Mouse (Mus musculus) liver, embryonic 14.5 days (tissue): ENCODE measurements at regions not wholly inside any gene's neighbourhood (a gene's known extent, or its start where the extent isn't known, plus 50 kb on each side); places are given as distances from the start of the nearest gene placed in this dataset.
A peak's percentile ranks its signal among the peaks of the same experiment; 100 is the strongest.

Source experiments
- ATAC-seq: fragments of 200-750 bp; cut with Nextera tagmentation; 2 replicates; pipeline ENCODE4 v1.8.0; 2017; ENCODE audit warnings: moderate number of reproducible peaks, mild to moderate bottlenecking, moderate library complexity; ENCODE audit not compliant: insufficient read depth
- DNase-seq, 3 experiments: peaks; one replicate each; pipeline ENCODE4 v3.0.0-alpha.2; 2012 to 2013; ENCODE audit warnings: low read depth in 3 of 3, low spot score in 3 of 3
- H3K27ac ChIP-seq: fragments of 300-500 bp; sonication (generic); 2 replicates; pipeline ENCODE4 v1.5.1; 2014; ENCODE audit warnings: moderate library complexity, mild to moderate bottlenecking, control low read depth, inconsistent platforms
- H3K27me3 ChIP-seq: fragments of 300-500 bp; sonication (generic); 2 replicates; pipeline ENCODE4 v1.6.1; 2014; ENCODE audit warnings: mild to moderate bottlenecking, low read length, moderate library complexity; ENCODE audit not compliant: control insufficient read depth, insufficient read depth
- H3K36me3 ChIP-seq: fragments of 300-500 bp; sonication (generic); replicated peaks from 2 replicates; pipeline ENCODE4 v1.6.1; 2014; ENCODE audit warnings: low read depth; ENCODE audit not compliant: control insufficient read depth, insufficient read depth
- H3K4me1 ChIP-seq, 2 experiments: fragments of 200-500 bp in 1 of 2; fragments of 300-500 bp in 1 of 2; sonication (generic) in 1 of 2; replicated peaks; 2 replicates each; pipeline ENCODE4 v1.6.1; 2012 to 2014; ENCODE audit warnings: antibody characterized with exemption in 1 of 2, inconsistent platforms in 1 of 2, low read length in 1 of 2; ENCODE audit not compliant: control insufficient read depth in 2 of 2, insufficient read depth in 2 of 2
- H3K4me2 ChIP-seq: fragments of 300-500 bp; sonication (generic); 2 replicates; pipeline ENCODE4 v1.6.1; 2014; ENCODE audit warnings: low read depth, mild to moderate bottlenecking, control low read depth, moderate library complexity
- H3K4me3 ChIP-seq, 2 experiments: fragments of 200-500 bp in 1 of 2; fragments of 300-500 bp in 1 of 2; sonication (generic) in 1 of 2; 2 replicates each; pipeline ENCODE4 v1.5.1; 2012 to 2014; ENCODE audit warnings: low read depth in 2 of 2, low read length in 2 of 2, mild to moderate bottlenecking in 2 of 2, control low read depth in 1 of 2, inconsistent platforms in 1 of 2, moderate library complexity in 1 of 2; ENCODE audit not compliant: insufficient read depth in 1 of 2
- H3K9ac ChIP-seq: fragments of 300-500 bp; sonication (generic); replicated peaks from 2 replicates; pipeline ENCODE4 v1.6.1; 2014; ENCODE audit warnings: mild to moderate bottlenecking, control low read depth, moderate library complexity
- H3K9me3 ChIP-seq: fragments of 300-500 bp; sonication (generic); 2 replicates; pipeline ENCODE4 v1.6.1; 2016; ENCODE audit warnings: low read length, mixed read lengths; ENCODE audit not compliant: control insufficient read depth
- CTCF ChIP-seq: IDR thresholded peaks from 2 replicates; pipeline ENCODE4 v1.5.1; 2016; ENCODE audit warnings: antibody characterized with exemption, low read depth, control low read depth
- EP300 ChIP-seq: IDR thresholded peaks from 2 replicates; pipeline ENCODE4 v1.6.1; 2016; ENCODE audit warnings: antibody characterized with exemption, low read depth
- WGBS: fragments of 180-500 bp; shearing (Covaris S2); extraction: QIAGEN DNeasy Blood & Tissue Kit; methylation state at CpG from one replicate; pipeline ENCODE4 v1.1.7; 2014; ENCODE audit not compliant: insufficient replicate concordance; 5-methylcytosine and 5-hydroxymethylcytosine counted together

DNA sequence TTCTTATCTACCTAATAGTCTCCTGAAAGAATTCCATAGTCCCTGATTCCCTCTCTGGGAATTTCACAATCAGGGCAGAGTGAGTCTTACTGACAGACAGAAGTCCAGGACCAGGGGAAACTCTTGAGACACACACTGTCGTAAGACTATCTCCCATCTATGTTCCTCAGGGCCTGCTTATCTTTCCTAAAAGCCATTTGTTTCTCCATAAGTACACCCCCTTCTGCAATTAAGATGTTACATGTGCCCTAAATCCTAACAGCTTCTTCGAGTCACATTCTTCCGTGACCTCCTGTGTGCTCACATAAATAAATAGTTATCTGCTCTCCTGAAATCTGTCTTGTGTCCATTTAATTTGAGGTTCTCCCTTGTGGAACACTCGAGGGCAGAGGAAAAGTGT lies 205.8 kb upstream of the Jarid2 start:
- Histone ChIP-seq H3K27ac (no peak overlapping the region), H3K27me3 (no peaks in the 10 kb centered on the region), H3K4me1 (no peaks in the 10 kb centered on the region), H3K9me3 (no peaks in the 10 kb centered on the region), H3K4me2 (no peak overlapping the region), H3K9ac (no peak overlapping the region), H3K4me3 (no peak overlapping the region), H3K36me3 (no peaks in the 10 kb centered on the region)
- WGBS: 45% methylated on average over 4 of the region's 4 CpGs
- DNase-seq: no peak
- TF ChIP-seq CTCF: no peak
- no peak for TF ChIP-seq EP300
- no peak for ATAC-seq

GRCm38 (mm10) chr13:44530867-44531564 lies 198.3 kb upstream of the Jarid2 start:
- ATAC-seq: no peak

DNA sequence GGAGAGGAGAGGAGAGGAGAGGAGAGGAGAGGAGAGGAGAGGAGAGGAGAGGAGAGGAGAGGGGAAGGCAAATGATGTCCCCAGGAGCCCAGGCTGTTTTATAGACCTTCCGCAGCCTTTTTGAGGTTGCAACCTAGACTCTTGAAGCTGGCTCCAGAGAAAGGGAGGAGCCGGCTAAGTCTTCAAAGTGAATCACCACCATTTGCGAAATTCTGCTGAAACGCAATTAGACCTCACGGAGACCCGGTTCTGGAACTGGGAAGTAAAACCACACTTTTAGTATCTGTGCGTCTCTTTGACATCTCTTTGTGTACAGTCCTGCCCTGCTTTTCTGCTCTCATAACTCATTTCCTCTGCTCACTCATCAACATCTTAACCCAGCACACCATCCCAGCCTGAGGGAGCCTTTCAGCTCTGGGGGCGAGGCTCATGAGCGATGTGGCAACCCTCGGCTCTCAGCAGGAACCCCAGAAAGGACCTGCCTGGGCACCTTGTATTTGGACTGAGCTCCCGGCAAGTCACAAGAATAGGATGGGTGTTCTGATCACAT lies 196.6 kb upstream of the Jarid2 start:
- H3K36me3 ChIP-seq: no peaks in the 10 kb centered on the region
- DNase-seq: peak in 1 of 3 experiments; percentile 24
- no peak for TF ChIP-seq EP300
- no peak for TF ChIP-seq CTCF
- H3K9me3 ChIP-seq: no peaks in the 10 kb centered on the region
- H3K9ac ChIP-seq: no peak overlapping the region
- no peaks in the 10 kb centered on the region for H3K4me1 ChIP-seq
- no peak overlapping the region for H3K4me2 ChIP-seq
- no peak overlapping the region for H3K4me3 ChIP-seq
- 53% methylated on average over 11 of the region's 11 CpGs for WGBS
- no peaks in the 10 kb centered on the region for H3K27me3 ChIP-seq
- no peak for ATAC-seq
- no peak overlapping the region for H3K27ac ChIP-seq

More at GRCm38 (mm10) chr13:44530867-44531564, 198.3 kb upstream of the Jarid2 start:
- Histone ChIP-seq H3K36me3 (no peaks in the 10 kb centered on the region), H3K27ac (no peak overlapping the region), H3K4me2 (no peak overlapping the region), H3K9me3 (no peaks in the 10 kb centered on the region), H3K4me3 (no peak overlapping the region), H3K27me3 (no peaks in the 10 kb centered on the region), H3K9ac (no peak overlapping the region), H3K4me1 (no peaks in the 10 kb centered on the region)
- DNase-seq: no peak
- TF ChIP-seq CTCF: no peak
- no peak for TF ChIP-seq EP300
- 64% methylated on average over 9 of the region's 9 CpGs for WGBS

DNA sequence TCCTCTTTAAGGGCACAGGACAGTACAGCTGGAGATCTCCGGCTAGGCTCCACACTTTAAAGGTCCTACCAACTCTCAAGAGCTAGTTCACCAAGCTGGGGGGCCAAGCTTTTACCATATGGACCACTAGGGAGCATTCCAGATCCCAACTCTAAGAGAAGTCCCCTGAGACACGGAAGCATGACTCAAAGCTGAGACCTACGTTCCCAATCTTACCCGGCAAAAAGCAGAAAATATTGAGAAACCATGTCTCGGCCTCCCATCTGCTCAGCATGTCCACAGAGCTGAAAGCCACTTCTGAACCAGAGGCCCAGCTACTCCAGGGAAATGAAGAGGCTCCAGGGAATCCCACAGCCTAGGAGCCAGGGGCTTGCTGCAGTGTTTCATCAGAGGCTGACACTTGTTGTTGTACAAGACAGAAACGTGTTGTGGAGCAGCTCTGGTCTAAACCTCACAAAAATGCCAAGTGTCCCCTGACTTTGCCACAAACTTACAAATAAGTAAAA lies 194.6 kb upstream of the Jarid2 start:
- H3K27ac ChIP-seq: no peak overlapping the region
- H3K36me3 ChIP-seq: no peaks in the 10 kb centered on the region
- 73% methylated on average over 6 of the region's 6 CpGs for WGBS
- ATAC-seq (no peak), DNase-seq (no peak)
- no peaks in the 10 kb centered on the region for H3K27me3 ChIP-seq
- no peak overlapping the region for H3K9ac ChIP-seq
- H3K4me1 ChIP-seq: no peaks in the 10 kb centered on the region
- H3K4me3 ChIP-seq: no peak overlapping the region
- H3K4me2 ChIP-seq: no peak overlapping the region
- no peaks in the 10 kb centered on the region for H3K9me3 ChIP-seq
- no peak for TF ChIP-seq EP300
- no peak for TF ChIP-seq CTCF

- TF ChIP-seq EP300: no peak
- no peak for TF ChIP-seq CTCF
- H3K4me1 ChIP-seq: no peaks in the 10 kb centered on the region
- no peak overlapping the region for H3K9ac ChIP-seq
- no peaks in the 10 kb centered on the region for H3K27me3 ChIP-seq
- DNase-seq (no peak), ATAC-seq (no peak)
- 56% methylated on average over 18 of the region's 18 CpGs for WGBS
- no peaks in the 10 kb centered on the region for H3K36me3 ChIP-seq
- H3K4me3 ChIP-seq: no peak overlapping the region
- no peak overlapping the region for H3K4me2 ChIP-seq
- no peaks in the 10 kb centered on the region for H3K9me3 ChIP-seq
- H3K27ac ChIP-seq: no peak overlapping the region
These were observed 193.8 kb upstream of the Jarid2 start for GRCm38 (mm10) chr13:44535441-44535840.
